Mouse (Mus musculus) G1E (cell line): Measurements from ENCODE around the gene Map2k5.

ENCODE experiments used
- CTCF ChIP-seq: IDR thresholded peaks from 2 replicates; pipeline ENCODE4 v1.5.1; 2012; ENCODE audit warnings: low read depth, low read length, inconsistent platforms, mixed read lengths
- GATA1 ChIP-seq: IDR thresholded peaks from 2 replicates; pipeline ENCODE4 v1.6.1; 2012; ENCODE audit warnings: borderline replicate concordance, low read length, inconsistent platforms, mixed read lengths
- GATA2 ChIP-seq: IDR thresholded peaks from 2 replicates; pipeline ENCODE4 v1.6.1; 2012; ENCODE audit warnings: low read depth, low read length, inconsistent platforms, borderline replicate concordance
- POLR2AphosphoS5 ChIP-seq: IDR thresholded peaks from 2 replicates; pipeline ENCODE4 v1.6.1; 2012; ENCODE audit warnings: low read depth, low read length, inconsistent platforms; ENCODE audit not compliant: insufficient replicate concordance
- TAL1 ChIP-seq: conservative IDR thresholded peaks from 2 replicates; pipeline ENCODE4 v1.6.1; 2012; ENCODE audit warnings: low read depth, low read length, inconsistent platforms, mixed read lengths

GRCm38 (mm10) chr9:63250841-63251626, 126.7 kb downstream of the Map2k5 start:
- TF ChIP-seq CTCF (no peak), GATA2 (no peak), GATA1 (no peak), TAL1 (no peak), POLR2AphosphoS5 (no peak)
